Mouse (Mus musculus): ENCODE measurements at regions not wholly inside any gene's neighbourhood (a gene's known extent, or its start where the extent isn't known, plus 50 kb on each side); places are given as distances from the start of the nearest gene placed in this dataset.

DNA sequence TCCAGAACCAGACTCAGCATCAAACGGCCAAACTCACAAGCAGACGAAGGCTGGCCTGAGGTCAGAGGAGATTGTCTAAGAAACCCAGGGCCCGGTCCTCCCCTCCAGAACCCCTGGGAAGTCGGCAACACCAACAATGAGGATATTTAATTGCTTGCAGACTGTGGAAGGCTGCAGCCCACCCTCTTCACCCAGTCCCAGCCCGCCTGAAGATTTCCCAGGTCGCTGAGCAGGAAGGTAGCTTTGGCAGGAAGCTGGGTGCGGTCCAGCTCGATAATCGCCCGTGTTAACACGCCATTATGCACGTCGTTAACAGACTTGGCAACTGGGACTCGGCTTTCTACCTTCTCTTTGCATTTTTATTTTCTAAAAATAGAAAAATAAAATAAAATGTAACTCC is 165.2 kb upstream of the Usp24 start:
- no peak for TF ChIP-seq POLR2A (IDR thresholded peaks at IDR 0.05; ENCODE audit: extremely low read depth, insufficient read depth, low read length)
- TF ChIP-seq CTCF (IDR thresholded peaks at IDR 0.05; ENCODE audit: low read depth, low read length): no peak
